Mouse (Mus musculus) embryonic facial prominence, embryonic 10.5 days (tissue): Measurements from ENCODE around the gene Mgat3. TPM values are rescaled to one million over a fixed set of nuclear protein-coding genes. Genes with fewer than 3 reads are reported as not detected.
A peak's percentile ranks its signal among the peaks of the same experiment; 100 is the strongest.

Experiments
- DNase-seq: peaks from one replicate; pipeline ENCODE4 v3.0.0-alpha.2; 2017; ENCODE audit warnings: low spot score
- H3K27ac ChIP-seq: fragments of 300-500 bp; sonication (generic); replicated peaks from 2 replicates; pipeline ENCODE4 v1.5.1; 2016; ENCODE audit warnings: mild to moderate bottlenecking
- H3K27me3 ChIP-seq: fragments of 300-500 bp; sonication (generic); replicated peaks from 2 replicates; pipeline ENCODE4 v1.6.1; 2016; ENCODE audit warnings: low read depth, mild to moderate bottlenecking; ENCODE audit not compliant: poor library complexity, severe bottlenecking
- H3K36me3 ChIP-seq: fragments of 300-500 bp; sonication (generic); replicated peaks from 2 replicates; pipeline ENCODE4 v1.6.1; 2016; ENCODE audit warnings: mild to moderate bottlenecking, moderate library complexity
- H3K4me1 ChIP-seq: fragments of 300-500 bp; sonication (generic); 2 replicates; pipeline ENCODE4 v1.6.1; 2016
- H3K4me3 ChIP-seq: fragments of 300-500 bp; sonication (generic); 2 replicates; pipeline ENCODE4 v1.5.1; 2016; ENCODE audit warnings: mild to moderate bottlenecking, moderate library complexity
- H3K9me3 ChIP-seq: fragments of 300-500 bp; sonication (generic); 2 replicates; pipeline ENCODE4 v1.6.1; 2016; ENCODE audit warnings: mild to moderate bottlenecking
- WGBS: fragments of 180-500 bp; shearing (Covaris S2); methylation state at CpG from one replicate; pipeline ENCODE4 v1.1.7; 2016; 5-methylcytosine and 5-hydroxymethylcytosine counted together
- polyA plus RNA-seq: library from polyadenylated mRNA; unstranded; fragments of >200 nt; fragmentation: Nextera tagmentation; extraction: Ambion mirVana; gene quantifications from 2 replicates; pipeline ENCODE4 v1.2.1, GENCODE M21; 2016

Mgat3 gene
- polyA plus RNA-seq, 1 experiment from 2014 or later: 7.6 TPM

- Histone ChIP-seq H3K4me1 (peaks cover 22% of the 10 kb centered on the region), H3K4me3 (peak overlapping the region; percentile 25; the same call in 1 of the 2 replicates), H3K9me3 (no peaks in the 10 kb centered on the region), H3K36me3 (peaks cover 10% of the 10 kb centered on the region), H3K27ac (peak overlapping the region; percentile 48), H3K27me3 (no peaks in the 10 kb centered on the region)
- 40% methylated on average over 14 of the region's 14 CpGs for WGBS
- DNase-seq: peak; percentile 66
Observed at GRCm38 (mm10) chr15:80219211-80219610, 45.7 kb downstream of the Mgat3 start.

- Histone ChIP-seq H3K27ac (peak overlapping the region; percentile 48), H3K4me1 (peaks cover 23% of the 10 kb centered on the region), H3K9me3 (no peaks in the 10 kb centered on the region), H3K27me3 (no peaks in the 10 kb centered on the region), H3K36me3 (peaks cover 5% of the 10 kb centered on the region; the same call in 1 of the 2 replicates), H3K4me3 (no peak overlapping the region)
- 76% methylated on average over 4 of the region's 4 CpGs for WGBS
- DNase-seq: no peak
Observed at GRCm38 (mm10) chr15:80219705-80220657, 46.5 kb downstream of the Mgat3 start.

GRCm38 (mm10) chr15:80221031-80221430 is 47.5 kb downstream of the Mgat3 start:
- Histone ChIP-seq H3K27ac (no peak overlapping the region), H3K27me3 (no peaks in the 10 kb centered on the region), H3K9me3 (no peaks in the 10 kb centered on the region), H3K4me3 (no peak overlapping the region), H3K4me1 (peaks cover 18% of the 10 kb centered on the region), H3K36me3 (peaks cover 5% of the 10 kb centered on the region; the same call in 1 of the 2 replicates)
- no peak for DNase-seq
- WGBS: 71% methylated on average over 8 of the region's 8 CpGs

- H3K36me3 ChIP-seq: no peaks in the 10 kb centered on the region
- H3K4me1 ChIP-seq: peaks cover 25% of the 10 kb centered on the region
- H3K9me3 ChIP-seq: no peaks in the 10 kb centered on the region
- H3K4me3 ChIP-seq: no peak overlapping the region
- H3K27me3 ChIP-seq: no peaks in the 10 kb centered on the region
- DNase-seq: no peak
- 88% methylated on average over 7 of the region's 7 CpGs for WGBS
- H3K27ac ChIP-seq: no peak overlapping the region
Observed at GRCm38 (mm10) chr15:80223751-80224150, 50.2 kb downstream of the Mgat3 start.

- Histone ChIP-seq H3K4me1 (peaks cover 13% of the 10 kb centered on the region; the same call in 1 of the 2 replicates), H3K4me3 (no peak overlapping the region), H3K27ac (no peak overlapping the region), H3K27me3 (no peaks in the 10 kb centered on the region), H3K36me3 (no peaks in the 10 kb centered on the region), H3K9me3 (no peaks in the 10 kb centered on the region)
- WGBS: 28% methylated on average over 9 of the region's 9 CpGs
- peak; percentile 87 for DNase-seq
Observed at GRCm38 (mm10) chr15:80225208-80225607, 51.7 kb downstream of the Mgat3 start.

GRCm38 (mm10) chr15:80225796-80226195 is 52.3 kb downstream of the Mgat3 start:
- Histone ChIP-seq H3K27ac (no peak overlapping the region), H3K36me3 (no peaks in the 10 kb centered on the region)
- 45% methylated on average over 2 of the region's 2 CpGs for WGBS

GRCm38 (mm10) chr15:80228071-80228800 is 54.7 kb downstream of the Mgat3 start:
- 79% methylated on average over 17 of the region's 17 CpGs for WGBS
- DNase-seq: no peak
- Histone ChIP-seq H3K4me3 (no peak overlapping the region), H3K36me3 (no peaks in the 10 kb centered on the region), H3K27me3 (no peaks in the 10 kb centered on the region), H3K4me1 (peaks cover 19% of the 10 kb centered on the region), H3K9me3 (no peaks in the 10 kb centered on the region), H3K27ac (no peak overlapping the region; the same call in 1 of the 2 replicates)

More at GRCm38 (mm10) chr15:80225796-80226195, 52.3 kb downstream of the Mgat3 start:
- Histone ChIP-seq H3K27me3 (no peaks in the 10 kb centered on the region), H3K4me3 (no peak overlapping the region), H3K9me3 (no peaks in the 10 kb centered on the region), H3K4me1 (peaks cover 13% of the 10 kb centered on the region; the same call in 1 of the 2 replicates)
- DNase-seq: peak; percentile 70

- Histone ChIP-seq H3K4me3 (no peak overlapping the region), H3K27me3 (no peaks in the 10 kb centered on the region), H3K36me3 (peaks cover 21% of the 10 kb centered on the region), H3K9me3 (no peaks in the 10 kb centered on the region), H3K4me1 (peaks cover 35% of the 10 kb centered on the region), H3K27ac (no peak overlapping the region)
- WGBS: 49% methylated on average over 2 of the region's 2 CpGs
- DNase-seq: no peak
Observed at GRCm38 (mm10) chr15:80232331-80232730, 58.8 kb downstream of the Mgat3 start.

GRCm38 (mm10) chr15:80233053-80233452 is 59.5 kb downstream of the Mgat3 start:
- Histone ChIP-seq H3K4me1 (peaks cover 30% of the 10 kb centered on the region), H3K4me3 (peak overlapping the region; percentile 83), H3K27ac (peak overlapping the region; percentile 95; the same call in 1 of the 2 replicates), H3K36me3 (peaks cover 28% of the 10 kb centered on the region), H3K27me3 (no peaks in the 10 kb centered on the region), H3K9me3 (no peaks in the 10 kb centered on the region)
- WGBS: 67% methylated on average over 4 of the region's 4 CpGs
- DNase-seq: no peak

GRCm38 (mm10) chr15:80233733-80234509 is 60.4 kb downstream of the Mgat3 start, which contains the start of gene Mief1:
Gene Mief1 (plus strand): TSS chr15:80234018.
- Histone ChIP-seq H3K27ac (peak within 1 kb of the TSS; percentile 95), H3K4me1 (peaks cover 25% of the 10 kb centered on the region), H3K9me3 (no peaks in the 10 kb centered on the region), H3K27me3 (no peaks in the 10 kb centered on the region), H3K36me3 (peaks cover 37% of the 10 kb centered on the region), H3K4me3 (peak within 1 kb of the TSS; percentile 83)
- WGBS: under 1% methylated on average over 67 of the region's 67 CpGs
- DNase-seq: peak; percentile 98

GRCm38 (mm10) chr15:80235535-80235934 is 62.0 kb downstream of the Mgat3 start, which contains the start of gene AC140267.1:
Gene AC140267.1 (plus strand): TSS chr15:80235835.
- no peak for DNase-seq
- peak within 1 kb of the TSS; percentile 95 for H3K27ac ChIP-seq
- peaks cover 48% of the 10 kb centered on the region for H3K36me3 ChIP-seq
- H3K4me3 ChIP-seq: peak within 1 kb of the TSS; percentile 83
- WGBS: 94% methylated on average over 9 of the region's 9 CpGs
- H3K9me3 ChIP-seq: no peaks in the 10 kb centered on the region
- peaks cover 25% of the 10 kb centered on the region for H3K4me1 ChIP-seq
- H3K27me3 ChIP-seq: no peaks in the 10 kb centered on the region

- DNase-seq: no peak
- Histone ChIP-seq H3K4me1 (peaks cover 6% of the 10 kb centered on the region), H3K4me3 (no peak overlapping the region), H3K36me3 (peaks cover 95% of the 10 kb centered on the region), H3K9me3 (no peaks in the 10 kb centered on the region), H3K27ac (no peak overlapping the region), H3K27me3 (no peaks in the 10 kb centered on the region)
- 96% methylated on average over 12 of the region's 12 CpGs for WGBS
Observed at GRCm38 (mm10) chr15:80248135-80248534, 74.6 kb downstream of the Mgat3 start.
